Mouse (Mus musculus) intestine, embryonic 16.5 days (tissue): Measurements from ENCODE around the gene Sla2. TPM values are rescaled to one million over a fixed set of nuclear protein-coding genes. Genes with fewer than 3 reads are reported as not detected.
"Not testable (repeated sequence)": the region's sequence is repeated elsewhere in the genome, so short reads cannot be mapped to it uniquely, and the experiment has no call there.

Source experiments
- ATAC-seq: fragments of 200-750 bp; cut with Nextera tagmentation; 2 replicates; pipeline ENCODE4 v1.8.0; 2017; ENCODE audit warnings: moderate TSS enrichment, moderate library complexity
- H3K27ac ChIP-seq: fragments of 300-500 bp; sonication (generic); 2 replicates; pipeline ENCODE4 v1.5.1; 2014; ENCODE audit warnings: mild to moderate bottlenecking, low read length
- H3K27me3 ChIP-seq: fragments of 300-500 bp; sonication (generic); replicated peaks from 2 replicates; pipeline ENCODE4 v1.6.1; 2014; ENCODE audit warnings: low read length, control low read depth, mixed read lengths; ENCODE audit not compliant: control insufficient read depth, insufficient read depth
- H3K36me3 ChIP-seq: fragments of 300-500 bp; sonication (generic); 2 replicates; pipeline ENCODE4 v1.6.1; 2014; ENCODE audit warnings: low read length, control low read depth; ENCODE audit not compliant: control insufficient read depth, insufficient read depth
- H3K4me1 ChIP-seq: fragments of 300-500 bp; sonication (generic); 2 replicates; pipeline ENCODE4 v1.6.1; 2014; ENCODE audit warnings: low read length, control low read depth, mixed read lengths; ENCODE audit not compliant: control insufficient read depth, insufficient read depth
- H3K4me2 ChIP-seq: fragments of 300-500 bp; sonication (generic); 2 replicates; pipeline ENCODE4 v1.6.1; 2014; ENCODE audit warnings: low read depth, low read length, control low read depth
- H3K4me3 ChIP-seq: fragments of 300-500 bp; sonication (generic); 2 replicates; pipeline ENCODE4 v1.5.1; 2014; ENCODE audit warnings: mild to moderate bottlenecking, low read length
- H3K9ac ChIP-seq: fragments of 300-500 bp; sonication (generic); 2 replicates; pipeline ENCODE4 v1.6.1; 2014; ENCODE audit warnings: low read depth, low read length
- H3K9me3 ChIP-seq: fragments of 300-500 bp; sonication (generic); 2 replicates; pipeline ENCODE4 v1.6.1; 2016; ENCODE audit warnings: low read length, control low read depth; ENCODE audit not compliant: control insufficient read depth
- WGBS: fragments of 180-500 bp; shearing (Covaris S2); extraction: QIAGEN DNeasy Blood & Tissue Kit; methylation state at CpG from one replicate; pipeline ENCODE4 v1.1.7; 2014; 5-methylcytosine and 5-hydroxymethylcytosine counted together
- polyA plus RNA-seq: library from polyadenylated mRNA; unstranded; fragments of >200 nt; fragmentation: Nextera tagmentation; extraction: Ambion mirVana; gene quantifications from 2 replicates; pipeline ENCODE4 v1.2.1, GENCODE M21; 2015

Gene Sla2
- polyA plus RNA-seq, 1 experiment from 2014 or later = 0.71 TPM

- Histone ChIP-seq H3K27me3 (no peaks in the 10 kb centered on the region), H3K4me2 (no peak overlapping the region), H3K4me3 (no peak overlapping the region), H3K36me3 (no peaks in the 10 kb centered on the region), H3K27ac (no peak overlapping the region), H3K4me1 (no peaks in the 10 kb centered on the region; the same call in 1 of the 2 replicates), H3K9me3 (no peaks in the 10 kb centered on the region), H3K9ac (no peak overlapping the region)
- 58% methylated on average over 15 of the region's 15 CpGs for WGBS
- no peak for ATAC-seq
These were observed 7.7 kb upstream of the Sla2 start for GRCm38 (mm10) chr2:156894496-156895265.

- Histone ChIP-seq H3K9me3 (no peaks in the 10 kb centered on the region), H3K27me3 (no peaks in the 10 kb centered on the region), H3K4me3 (no peak overlapping the region), H3K4me1 (no peaks in the 10 kb centered on the region; the same call in 1 of the 2 replicates), H3K27ac (no peak overlapping the region), H3K4me2 (no peak overlapping the region), H3K36me3 (no peaks in the 10 kb centered on the region), H3K9ac (no peak overlapping the region)
- no peak for ATAC-seq
- 70% methylated on average over 6 of the region's 6 CpGs for WGBS
These were observed 5.8 kb upstream of the Sla2 start for GRCm38 (mm10) chr2:156892821-156893220.

- Histone ChIP-seq H3K4me3 (no peak overlapping the region), H3K4me2 (no peak overlapping the region), H3K9me3 (no peaks in the 10 kb centered on the region), H3K36me3 (no peaks in the 10 kb centered on the region), H3K27me3 (no peaks in the 10 kb centered on the region), H3K27ac (no peak overlapping the region), H3K4me1 (no peaks in the 10 kb centered on the region; the same call in 1 of the 2 replicates), H3K9ac (no peak overlapping the region)
- WGBS = 33% methylated on average over 3 of the region's 3 CpGs
- no peak for ATAC-seq
These were observed 5.2 kb upstream of the Sla2 start for GRCm38 (mm10) chr2:156892240-156892639.

GRCm38 (mm10) chr2:156888490-156888889, 1.5 kb upstream of the Sla2 start:
- H3K36me3 ChIP-seq = no peaks in the 10 kb centered on the region
- 76% methylated on average over 3 of the region's 3 CpGs for WGBS
- H3K27me3 ChIP-seq = no peaks in the 10 kb centered on the region
- H3K4me2 ChIP-seq = no peak overlapping the region
- no peak overlapping the region for H3K27ac ChIP-seq
- H3K4me3 ChIP-seq = no peak overlapping the region
- ATAC-seq = no peak
- H3K4me1 ChIP-seq = no peaks in the 10 kb centered on the region
- H3K9me3 ChIP-seq = no peaks in the 10 kb centered on the region
- no peak overlapping the region for H3K9ac ChIP-seq

GRCm38 (mm10) chr2:156886084-156886631, 834 bp downstream of the Sla2 start:
- Histone ChIP-seq H3K9ac (no peak overlapping the region), H3K4me2 (no peak overlapping the region), H3K27me3 (no peaks in the 10 kb centered on the region), H3K4me1 (no peaks in the 10 kb centered on the region), H3K9me3 (no peaks in the 10 kb centered on the region), H3K36me3 (no peaks in the 10 kb centered on the region), H3K4me3 (no peak overlapping the region), H3K27ac (no peak overlapping the region)
- no peak for ATAC-seq
- WGBS = 78% methylated on average over 10 of the region's 10 CpGs

GRCm38 (mm10) chr2:156885666-156886065, 1.3 kb downstream of the Sla2 start:
- H3K9me3 ChIP-seq, H3K27ac ChIP-seq, H3K27me3 ChIP-seq, H3K4me1 ChIP-seq, H3K4me3 ChIP-seq, H3K4me2 ChIP-seq, ATAC-seq, H3K9ac ChIP-seq, H3K36me3 ChIP-seq: not testable (repeated sequence)
- 82% methylated on average over 2 of the region's 2 CpGs for WGBS

- no peak overlapping the region for H3K27ac ChIP-seq
These were observed 2.4 kb downstream of the Sla2 start for GRCm38 (mm10) chr2:156884396-156885211.

GRCm38 (mm10) chr2:156882431-156883001, 4.5 kb downstream of the Sla2 start:
- ATAC-seq = peak; percentile 54; the same call in 1 of the 2 replicates
- no peak overlapping the region for H3K9ac ChIP-seq
- H3K27me3 ChIP-seq = no peaks in the 10 kb centered on the region
- no peak overlapping the region for H3K27ac ChIP-seq
- WGBS = 35% methylated on average over 10 of the region's 10 CpGs
- H3K4me3 ChIP-seq = no peak overlapping the region
- no peaks in the 10 kb centered on the region for H3K36me3 ChIP-seq
- H3K4me2 ChIP-seq = no peak overlapping the region
- H3K9me3 ChIP-seq = no peaks in the 10 kb centered on the region
- H3K4me1 ChIP-seq = no peaks in the 10 kb centered on the region

More at GRCm38 (mm10) chr2:156884396-156885211, 2.4 kb downstream of the Sla2 start:
- Histone ChIP-seq H3K9ac (no peak overlapping the region), H3K27me3 (no peaks in the 10 kb centered on the region), H3K9me3 (no peaks in the 10 kb centered on the region), H3K4me2 (no peak overlapping the region), H3K36me3 (no peaks in the 10 kb centered on the region), H3K4me1 (no peaks in the 10 kb centered on the region), H3K4me3 (no peak overlapping the region)
- ATAC-seq = peak; percentile 63; the same call in 1 of the 2 replicates
- 79% methylated on average over 10 of the region's 10 CpGs for WGBS

- 90% methylated on average over 3 of the region's 3 CpGs for WGBS
- Histone ChIP-seq H3K9me3 (no peaks in the 10 kb centered on the region), H3K27me3 (no peaks in the 10 kb centered on the region), H3K4me1 (no peaks in the 10 kb centered on the region), H3K36me3 (no peaks in the 10 kb centered on the region), H3K4me3 (no peak overlapping the region), H3K9ac (no peak overlapping the region), H3K27ac (no peak overlapping the region), H3K4me2 (no peak overlapping the region)
- ATAC-seq = no peak
These were observed 7.5 kb downstream of the Sla2 start for GRCm38 (mm10) chr2:156879541-156879940.
